Mouse (Mus musculus) heart, postnatal 0 days (tissue): ENCODE measurements around the gene Eif2s2.

ENCODE experiments used
- CTCF ChIP-seq: IDR thresholded peaks from 2 replicates; pipeline ENCODE4 v1.5.1; 2016; ENCODE audit warnings: antibody characterized with exemption, control low read depth, low read depth
- EP300 ChIP-seq: IDR thresholded peaks from 2 replicates; pipeline ENCODE4 v1.6.1; 2016; ENCODE audit warnings: antibody characterized with exemption, low read depth

GRCm38 (mm10) chr2:154863672-154864071 is 29.1 kb downstream of the Eif2s2 start:
- TF ChIP-seq EP300 (no peak), CTCF (no peak)
